In the genomic region with DNA sequence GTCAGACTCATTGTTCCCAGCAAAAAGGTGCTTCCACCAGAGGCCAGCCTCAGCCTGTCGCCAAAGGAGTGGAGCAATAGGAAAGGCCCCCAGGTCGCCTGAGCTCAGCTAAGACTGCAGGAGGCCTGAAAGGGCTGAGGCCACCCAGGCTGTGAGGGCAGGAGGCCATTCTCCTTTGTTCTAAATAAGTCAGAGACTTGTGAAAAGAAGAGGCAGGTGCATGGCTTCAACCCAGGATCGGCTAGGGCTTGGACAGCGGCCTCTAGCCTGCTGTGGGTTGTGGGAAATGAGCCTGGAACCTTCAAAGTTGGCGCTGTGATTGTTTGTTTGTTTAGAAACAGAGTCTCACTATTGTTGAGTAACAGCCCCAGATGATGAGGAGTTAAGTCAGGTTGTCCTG, we compare ENCODE assay signal across 27 mouse cellular contexts. TPM values are rescaled to one million over a fixed set of nuclear protein-coding genes. Genes with fewer than 3 reads are reported as not detected.
A peak's percentile ranks its signal among the peaks of the same experiment; 100 is the strongest.
DNase-seq lines count a peak whose midpoint lies in the region; ATAC-seq and TF ChIP-seq lines count a peak whose summit lies in the region.
"Had no signal": no experiment of that assay in that cellular context is flagged by ENCODE, and none has a peak within 500 bp of the region (broad histone marks: within the 10 kb centered on the region; RNA-seq: fewer than 3 reads in every experiment).

No protein-coding gene starts in this region.

- H3K4me2 ChIP-seq in midbrain, postnatal 0 days (ENCODE audit: low read depth, low read length, poor library complexity, severe bottlenecking): no peak overlapping the region
- H3K4me2 ChIP-seq in midbrain, embryonic 15.5 days: no peak overlapping the region
- H3K4me2 ChIP-seq in heart, embryonic 12.5 days: no peak overlapping the region
- H3K4me2 ChIP-seq: embryonic facial prominence, embryonic 12.5 days; heart, embryonic 15.5 days; limb, embryonic 12.5 days; liver, embryonic 13.5 days; lung, embryonic 14.5 days had no signal

- no peaks in the 10 kb centered on the region for H3K4me1 ChIP-seq in midbrain, postnatal 0 days (ENCODE audit: insufficient read depth, low read length)
- no peaks in the 10 kb centered on the region for H3K4me1 ChIP-seq in midbrain, embryonic 15.5 days
- peaks cover 6% of the 10 kb centered on the region for H3K4me1 ChIP-seq in heart, embryonic 12.5 days (replicated peaks)
- H3K4me1 ChIP-seq: embryonic facial prominence, embryonic 12.5 days; limb, embryonic 12.5 days had no signal

- no peak overlapping the region for H3K4me3 ChIP-seq in midbrain, postnatal 0 days (ENCODE audit: low read depth, low read length)
- H3K4me3 ChIP-seq in midbrain, embryonic 15.5 days: no peak overlapping the region
- no peak overlapping the region for H3K4me3 ChIP-seq in heart, embryonic 12.5 days
- H3K4me3 ChIP-seq: embryonic facial prominence, embryonic 12.5 days; erythroblast, embryonic 14.5 days; heart, embryonic 15.5 days; layer of hippocampus, adult 2 months; limb, embryonic 12.5 days; liver, embryonic 13.5 days had no signal

- no peak for ATAC-seq in midbrain, postnatal 0 days (ENCODE audit: low FRiP score)
- ATAC-seq in midbrain, embryonic 15.5 days (replicated peaks): no peak
- no peak for ATAC-seq in heart, embryonic 12.5 days (ENCODE audit: insufficient number of reproducible peaks, low FRiP score)
- ATAC-seq: forebrain, embryonic 14.5 days; intestine, postnatal 0 days had no signal

- WGBS in midbrain, postnatal 0 days: 25% methylated on average over 5 of the region's 5 CpGs
- WGBS in midbrain, embryonic 15.5 days: 25% methylated on average over 5 of the region's 5 CpGs
- 57% methylated on average over 5 of the region's 5 CpGs for WGBS in heart, embryonic 12.5 days

- H3K9ac ChIP-seq in midbrain, postnatal 0 days (replicated peaks; ENCODE audit: low read length, poor library complexity, severe bottlenecking): no peak overlapping the region
- no peak overlapping the region for H3K9ac ChIP-seq in midbrain, embryonic 15.5 days
- no peak overlapping the region for H3K9ac ChIP-seq in heart, embryonic 12.5 days
- H3K9ac ChIP-seq: embryonic facial prominence, embryonic 12.5 days; heart, embryonic 15.5 days; limb, embryonic 12.5 days; liver, embryonic 13.5 days; lung, embryonic 14.5 days had no signal

- intact Hi-C loops in gastrocnemius, postnatal 14 days (cut with DNase I; ENCODE audit: low total_unique reads): no loop called here
- intact Hi-C loops in heart, postnatal 25 days (cut with DNase I): no loop called here

- H3K36me3 ChIP-seq in midbrain, postnatal 0 days (ENCODE audit: insufficient read depth, low read length): no peaks in the 10 kb centered on the region
- H3K36me3 ChIP-seq in midbrain, embryonic 15.5 days (replicated peaks): no peaks in the 10 kb centered on the region
- no peaks in the 10 kb centered on the region for H3K36me3 ChIP-seq in heart, embryonic 12.5 days
- H3K36me3 ChIP-seq: embryonic facial prominence, embryonic 12.5 days; heart, embryonic 15.5 days; limb, embryonic 12.5 days; liver, embryonic 13.5 days had no signal

- H3K27me3 ChIP-seq in midbrain, postnatal 0 days (ENCODE audit: insufficient read depth, low read length): no peaks in the 10 kb centered on the region
- no peaks in the 10 kb centered on the region for H3K27me3 ChIP-seq in midbrain, embryonic 15.5 days (replicated peaks)
- H3K27me3 ChIP-seq in heart, embryonic 12.5 days (replicated peaks): peaks cover 5% of the 10 kb centered on the region; the same call in 1 of the 2 replicates
- H3K27me3 ChIP-seq: embryonic facial prominence, embryonic 12.5 days; liver, embryonic 13.5 days had no signal

- no peak overlapping the region for H3K27ac ChIP-seq in midbrain, postnatal 0 days (ENCODE audit: low read depth, low read length)
- H3K27ac ChIP-seq in midbrain, embryonic 15.5 days: no peak overlapping the region
- H3K27ac ChIP-seq in heart, embryonic 12.5 days (ENCODE audit: poor library complexity, severe bottlenecking): no peak overlapping the region
- H3K27ac ChIP-seq: embryonic facial prominence, embryonic 12.5 days; heart, embryonic 15.5 days; layer of hippocampus, adult 2 months; limb, embryonic 12.5 days; liver, embryonic 13.5 days had no signal

- peak; percentile 35 to 55 for DNase-seq in cerebellum, postnatal 14 days
- no peak for DNase-seq in cerebellum, adult 11-12 months
- peak; percentile 25 for DNase-seq in gastrocnemius, postnatal 14 days
- no peak for DNase-seq in gastrocnemius, postnatal 4 days (ENCODE audit: low spot score in 2 of 2)
- peak; percentile 6 for DNase-seq in midbrain, postnatal 0 days (ENCODE audit: low spot score)
- no peak for DNase-seq in heart, postnatal 25 days (ENCODE audit: low spot score)
- DNase-seq: adrenal gland, postnatal 36 days; cerebellum, adult 11 months; gastrocnemius, postnatal 25 days; heart, postnatal 4 days; kidney, postnatal 25 days; layer of hippocampus, postnatal 36 days; liver, embryonic 13.5 days; lung, embryonic 14.5 days; right cerebral cortex, postnatal 25 days; spleen, adult 18-20 months had no signal

- H3K9me3 ChIP-seq in midbrain, postnatal 0 days (ENCODE audit: low read length): no peaks in the 10 kb centered on the region
- no peaks in the 10 kb centered on the region for H3K9me3 ChIP-seq in midbrain, embryonic 15.5 days
- peaks cover 6% of the 10 kb centered on the region; the same call in 1 of the 2 replicates for H3K9me3 ChIP-seq in heart, embryonic 12.5 days (replicated peaks)
- H3K9me3 ChIP-seq: heart, embryonic 15.5 days had no signal

- TF ChIP-seq CTCF in midbrain, postnatal 0 days (IDR thresholded peaks at IDR 0.05): no peak

RNA-seq across cellular contexts. Expression of gene Klhl36, which starts 8.0 kb away (rescaled TPM):
- total RNA-seq in gastrocnemius, postnatal 14 days (2021): 1 to 10 TPM; 2.2 to 2.7 TPM
- 1 to 10 TPM; 4.0 to 4.8 TPM for total RNA-seq in gastrocnemius, postnatal 4 days (2021)
- 28.2 and 31.0 TPM in 2 replicates for total RNA-seq in midbrain, postnatal 0 days (2014; rRNA removed)
- 19.5 and 21.0 TPM in 2 replicates for polyA plus RNA-seq in midbrain, postnatal 0 days (2015; fragmentation: Nextera tagmentation; extraction: Ambion mirVana)
- polyA plus RNA-seq in midbrain, embryonic 15.5 days (2015; fragmentation: Nextera tagmentation; extraction: Ambion mirVana): 18.3 and 20.2 TPM in 2 replicates
- total RNA-seq in heart, postnatal 25 days (2021): 1 to 10 TPM; 2.3 to 3.3 TPM
- polyA plus RNA-seq in heart, embryonic 12.5 days (2016; fragmentation: Nextera tagmentation; extraction: Ambion mirVana): 10.3 and 12.5 TPM in 2 replicates

RNA-seq across cellular contexts. Expression of gene Cotl1, which starts 13.7 kb away (rescaled TPM):
- 10 to 100 TPM; 18.3 to 24.5 TPM for total RNA-seq in gastrocnemius, postnatal 14 days (2021)
- 10 to 100 TPM; 68.5 to 82.9 TPM for total RNA-seq in gastrocnemius, postnatal 4 days (2021)
- 223 and 238 TPM in 2 replicates for total RNA-seq in midbrain, postnatal 0 days (2014; rRNA removed)
- 112 and 119 TPM in 2 replicates for polyA plus RNA-seq in midbrain, postnatal 0 days (2015; fragmentation: Nextera tagmentation; extraction: Ambion mirVana)
- 123 and 134 TPM in 2 replicates for polyA plus RNA-seq in midbrain, embryonic 15.5 days (2015; fragmentation: Nextera tagmentation; extraction: Ambion mirVana)
- 10 to 100 TPM; 17.3 to 20.2 TPM for total RNA-seq in heart, postnatal 25 days (2021)
- 40.6 and 54.2 TPM in 2 replicates for polyA plus RNA-seq in heart, embryonic 12.5 days (2016; fragmentation: Nextera tagmentation; extraction: Ambion mirVana)

RNA-seq across cellular contexts. Expression of gene Usp10, which starts 56.1 kb away (rescaled TPM):
- 10 to 100 TPM; 41.1 to 49.5 TPM for total RNA-seq in gastrocnemius, postnatal 14 days (2021)
- 10 to 100 TPM; 70.5 to 75.0 TPM for total RNA-seq in gastrocnemius, postnatal 4 days (2021)
- 88.5 and 88.8 TPM in 2 replicates for total RNA-seq in midbrain, postnatal 0 days (2014; rRNA removed)
- 93.6 and 94.6 TPM in 2 replicates for polyA plus RNA-seq in midbrain, postnatal 0 days (2015; fragmentation: Nextera tagmentation; extraction: Ambion mirVana)
- polyA plus RNA-seq in midbrain, embryonic 15.5 days (2015; fragmentation: Nextera tagmentation; extraction: Ambion mirVana): 151 and 155 TPM in 2 replicates
- 10 to 100 TPM; 44.4 to 44.8 TPM for total RNA-seq in heart, postnatal 25 days (2021)
- 112 and 116 TPM in 2 replicates for polyA plus RNA-seq in heart, embryonic 12.5 days (2016; fragmentation: Nextera tagmentation; extraction: Ambion mirVana)

RNA-seq across cellular contexts. Expression of gene Gm20388, which starts 56.6 kb away (rescaled TPM):
- 1 to 10 TPM; 5.6 to 6.0 TPM for total RNA-seq in gastrocnemius, postnatal 14 days (2021)
- total RNA-seq in gastrocnemius, postnatal 4 days (2021): 10 to 100 TPM; 12.8 to 22.8 TPM
- 39.0 and 74.2 TPM in 2 replicates for total RNA-seq in midbrain, postnatal 0 days (2014; rRNA removed)
- polyA plus RNA-seq in midbrain, postnatal 0 days (2015; fragmentation: Nextera tagmentation; extraction: Ambion mirVana): not detected in 2 replicates
- polyA plus RNA-seq in midbrain, embryonic 15.5 days (2015; fragmentation: Nextera tagmentation; extraction: Ambion mirVana): 5.6 TPM in 1 of 2 replicates, not detected in the other
- total RNA-seq in heart, postnatal 25 days (2021): 1 to 10 TPM in 1 of 2 experiments, not detected in 1; 2.7 TPM
- polyA plus RNA-seq in heart, embryonic 12.5 days (2016; fragmentation: Nextera tagmentation; extraction: Ambion mirVana): 4.0 TPM in 1 of 2 replicates, not detected in the other
- polyA plus RNA-seq: embryonic facial prominence, embryonic 12.5 days; heart, embryonic 15.5 days; intestine, postnatal 0 days; kidney, embryonic 14.5 days; limb, embryonic 12.5 days; liver, embryonic 13.5 days; lung, embryonic 14.5 days; thymus, postnatal 0 days had no signal

Comparison
In these comparisons a context has a peak if more than half of its experiments do, and no peak if none do; other contexts are left out.
1. DNase-seq: peak in cerebellum, postnatal 14 days (2 of 2), gastrocnemius, postnatal 14 days (single experiment) and midbrain, postnatal 0 days (single experiment); none in cerebellum, adult 11-12 months (single experiment), gastrocnemius, postnatal 4 days (0 of 2) and heart, postnatal 25 days (single experiment).